Mouse (Mus musculus): ENCODE results near the gene Ddx41.

Gene Ddx41

DNA sequence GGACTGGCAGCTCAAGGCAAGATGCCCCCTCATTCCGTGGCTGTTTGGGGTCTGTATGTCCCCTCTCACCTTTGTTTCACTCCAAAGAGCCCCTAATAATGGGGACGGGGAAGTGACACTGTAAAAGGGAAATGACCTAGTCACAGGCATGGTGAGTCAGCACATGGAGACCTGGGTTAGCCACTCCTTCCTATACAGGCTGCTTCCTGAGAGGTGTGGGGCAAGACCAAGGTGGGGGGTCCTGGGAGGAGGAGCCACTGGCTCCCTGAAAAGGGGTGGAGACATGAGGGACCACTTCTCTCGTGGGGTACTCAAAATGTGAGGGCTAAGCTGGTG lies 26.2 kb downstream of the Ddx41 start:
- intact Hi-C loops (cut with DNase I): no loop called here

DNA sequence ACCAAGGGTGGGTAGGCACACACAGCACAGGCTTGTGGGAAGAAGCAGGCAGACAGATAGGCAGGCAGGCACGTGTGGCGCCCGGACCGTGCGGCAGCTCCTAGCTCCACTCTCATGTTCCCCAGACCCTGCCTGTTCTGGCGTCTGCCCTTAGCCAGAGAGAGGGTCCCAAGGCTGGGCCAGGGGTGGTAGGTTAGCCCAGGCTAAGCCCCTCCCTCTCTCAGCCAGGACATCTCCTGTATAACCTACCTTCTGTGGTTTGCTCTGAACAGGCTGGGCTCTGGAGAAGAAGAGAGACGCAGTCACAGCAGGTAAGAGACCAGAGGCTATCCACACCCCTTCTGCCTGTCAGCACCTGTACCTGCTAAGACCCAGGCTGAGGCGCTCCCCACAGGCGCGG lies 27.9 kb downstream of the Ddx41 start:
- intact Hi-C loops (cut with DNase I): no loop called here

DNA sequence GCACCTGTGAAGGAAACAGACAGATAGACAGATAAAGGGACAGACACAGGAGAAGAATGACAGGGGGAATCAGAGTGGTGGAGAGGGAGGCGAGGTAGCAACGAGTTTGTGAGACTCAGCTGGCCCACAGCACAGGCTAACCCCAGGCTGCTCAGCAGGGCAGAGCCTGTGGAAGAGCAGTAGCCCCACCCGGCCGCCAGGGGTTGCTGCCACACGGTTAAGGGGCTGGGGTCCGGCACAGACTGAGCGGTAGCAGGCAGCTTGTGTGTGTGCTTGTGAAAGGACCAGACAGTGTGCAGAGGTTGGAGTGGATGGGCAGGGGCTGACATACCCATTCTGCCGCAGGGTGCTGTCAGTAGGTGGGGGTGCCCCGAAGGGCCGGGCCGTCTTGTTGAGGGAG lies 28.6 kb downstream of the Ddx41 start:
- intact Hi-C loops (cut with DNase I): no loop called here

DNA sequence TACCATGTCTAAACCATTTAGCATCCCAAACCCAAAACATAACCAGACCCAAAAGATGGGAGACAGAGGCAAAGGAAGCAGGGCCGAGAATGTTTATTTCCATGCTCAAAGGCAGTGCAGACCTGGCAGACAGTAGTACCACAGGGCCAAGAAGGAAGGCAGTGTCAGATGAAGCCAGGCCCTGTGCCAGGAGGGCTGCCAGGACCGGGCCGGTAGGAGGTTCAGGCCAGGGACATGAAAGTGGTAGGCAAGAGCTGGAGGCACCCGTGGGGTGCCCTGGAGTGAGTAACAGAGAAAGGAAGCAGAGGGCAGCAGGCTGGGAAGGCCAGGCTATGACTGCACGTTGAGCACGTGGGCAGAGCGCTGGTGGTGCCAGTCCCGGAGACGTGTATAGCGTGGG lies 29.8 kb downstream of the Ddx41 start:
- intact Hi-C loops (cut with DNase I): no loop called here

DNA sequence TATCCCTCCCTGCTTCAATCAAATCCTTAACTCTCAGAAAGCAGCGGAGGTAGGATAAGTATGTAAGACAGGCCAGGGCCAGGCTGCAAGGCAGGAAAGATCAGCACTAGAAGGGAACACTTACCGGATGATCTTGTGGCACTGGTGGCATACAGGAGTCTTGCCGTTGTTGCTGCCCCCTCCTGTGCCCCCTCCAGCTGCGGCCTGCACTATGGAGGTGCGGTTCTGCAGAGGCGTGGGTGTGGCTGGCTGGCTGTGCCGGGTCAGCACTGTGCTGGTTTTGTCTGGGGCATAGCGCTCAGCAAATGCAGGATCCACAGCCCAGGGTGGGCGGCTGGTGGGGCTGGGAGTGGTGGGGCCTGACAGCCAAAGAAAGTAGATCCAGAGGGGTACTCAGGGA lies 30.6 kb downstream of the Ddx41 start:
- intact Hi-C loops (cut with DNase I): no loop called here

DNA sequence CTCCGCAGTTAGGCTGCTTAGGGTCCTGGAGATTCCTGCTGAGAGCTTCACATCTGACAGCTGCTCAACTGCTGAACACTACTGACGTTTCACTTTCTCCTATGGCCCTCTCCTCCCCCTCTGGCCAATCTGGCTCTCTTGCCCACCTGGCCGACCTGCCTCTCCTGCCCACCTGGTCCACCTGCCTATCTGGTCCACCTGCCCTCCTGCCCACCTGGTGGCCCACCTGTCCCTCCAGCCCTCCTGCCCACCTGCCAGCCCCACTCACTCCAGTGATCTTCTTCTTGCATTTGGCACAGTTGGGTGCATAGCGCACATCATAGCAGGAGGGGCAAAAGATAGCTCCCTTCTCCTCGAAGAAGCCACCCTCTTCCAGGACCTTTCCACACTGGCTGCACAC lies 32.1 kb downstream of the Ddx41 start:
- intact Hi-C loops (cut with DNase I): no loop called here

DNA sequence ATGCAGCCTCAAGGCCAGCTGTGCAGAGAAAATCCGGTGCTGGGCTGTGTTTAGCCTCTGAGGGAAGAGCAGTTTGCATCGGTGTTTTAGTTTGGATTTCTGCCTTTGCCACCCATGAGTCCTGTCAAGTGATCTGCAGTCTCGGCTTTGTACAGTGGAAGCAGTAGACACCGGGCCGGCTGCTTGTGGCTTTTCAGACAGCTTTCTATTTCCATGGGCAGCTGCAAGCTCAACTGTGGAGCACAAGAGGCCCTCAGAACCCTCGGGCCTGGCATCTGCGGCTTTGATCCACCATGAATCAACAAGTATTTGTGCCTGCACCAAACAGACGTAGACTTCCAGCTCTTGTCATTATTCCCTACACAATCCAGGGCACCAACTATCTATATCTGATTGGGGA lies 34.1 kb downstream of the Ddx41 start:
- intact Hi-C loops (cut with DNase I): no loop called here

DNA sequence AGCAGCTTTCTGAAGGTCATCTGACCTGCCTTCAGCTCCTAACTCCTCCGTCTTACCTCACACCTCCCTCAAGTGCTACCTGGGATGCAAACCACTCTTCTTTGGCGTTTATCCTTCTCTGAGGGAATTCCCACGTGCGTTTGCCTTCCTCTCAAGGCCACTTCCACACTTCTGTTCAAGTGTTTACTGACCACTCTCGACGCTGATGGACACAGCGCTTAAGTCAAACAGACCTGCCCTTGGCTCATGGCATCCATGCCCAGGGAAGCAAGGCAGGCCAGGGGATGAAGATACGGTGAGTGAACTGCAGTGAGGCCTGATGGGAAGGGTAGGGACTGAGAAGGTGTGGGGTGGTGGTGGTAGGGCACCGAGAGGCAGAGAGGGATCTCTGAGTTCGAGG lies 35.9 kb downstream of the Ddx41 start:
- intact Hi-C loops (cut with DNase I): no loop called here

DNA sequence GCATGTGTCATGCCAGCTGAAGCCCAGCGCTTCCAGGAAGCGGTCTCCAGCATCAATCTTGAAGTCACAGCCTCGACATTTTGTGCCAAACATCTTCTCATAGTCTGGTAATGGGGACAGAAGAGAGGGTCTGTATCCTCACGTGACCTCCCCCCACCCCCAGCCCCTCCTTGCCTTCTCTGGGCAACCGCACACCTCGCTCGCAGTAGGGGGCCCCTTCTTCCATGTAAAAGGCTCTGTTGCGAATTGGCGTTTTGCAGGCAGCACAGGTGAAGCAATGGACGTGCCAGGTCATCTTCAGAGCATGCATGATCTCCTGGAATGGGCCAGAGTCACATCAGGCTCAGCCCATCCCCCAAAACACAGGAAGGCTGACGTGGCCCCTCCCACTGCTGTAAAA lies 37.6 kb downstream of the Ddx41 start:
- intact Hi-C loops (cut with DNase I): no loop called here

DNA sequence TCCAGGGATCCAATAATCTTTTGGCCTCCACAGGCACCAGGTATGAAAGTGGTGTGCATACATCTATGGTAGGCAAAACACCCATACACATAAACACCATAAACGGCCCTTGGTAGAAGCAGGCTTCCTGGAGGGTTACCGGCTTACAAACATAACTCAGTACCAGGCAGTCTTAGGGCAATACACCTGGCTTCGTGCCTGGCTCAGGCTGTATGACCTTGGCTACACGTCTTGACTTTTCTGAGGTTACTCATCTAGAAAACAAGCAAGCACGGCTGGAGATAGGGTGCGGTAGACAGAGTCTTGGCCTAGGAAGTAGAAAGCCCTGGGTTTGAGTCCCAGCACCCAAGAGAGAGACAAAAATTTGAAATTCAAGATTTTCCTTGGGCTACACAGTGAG lies 39.8 kb downstream of the Ddx41 start:
- intact Hi-C loops (cut with DNase I): no loop called here

DNA sequence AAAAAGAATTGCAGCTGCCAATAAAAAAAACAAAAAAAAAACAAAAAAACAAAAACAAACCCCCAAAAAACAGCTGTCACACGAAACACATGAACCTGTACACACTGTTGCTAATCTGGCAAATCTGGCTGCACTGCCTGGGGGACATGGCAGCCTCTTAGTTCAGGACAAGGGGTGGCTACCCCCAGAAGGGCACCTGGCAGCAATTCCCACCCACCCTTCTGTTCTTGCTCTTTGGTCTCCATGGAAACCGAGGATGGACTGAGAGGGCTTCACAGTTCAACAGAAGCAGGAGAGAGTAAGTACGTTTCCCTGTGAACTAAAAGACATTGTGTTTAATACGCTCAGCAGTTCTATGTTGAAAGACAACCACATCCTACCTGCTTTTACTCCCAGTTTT lies 40.8 kb downstream of the Ddx41 start:
- intact Hi-C loops (cut with DNase I): no loop called here

DNA sequence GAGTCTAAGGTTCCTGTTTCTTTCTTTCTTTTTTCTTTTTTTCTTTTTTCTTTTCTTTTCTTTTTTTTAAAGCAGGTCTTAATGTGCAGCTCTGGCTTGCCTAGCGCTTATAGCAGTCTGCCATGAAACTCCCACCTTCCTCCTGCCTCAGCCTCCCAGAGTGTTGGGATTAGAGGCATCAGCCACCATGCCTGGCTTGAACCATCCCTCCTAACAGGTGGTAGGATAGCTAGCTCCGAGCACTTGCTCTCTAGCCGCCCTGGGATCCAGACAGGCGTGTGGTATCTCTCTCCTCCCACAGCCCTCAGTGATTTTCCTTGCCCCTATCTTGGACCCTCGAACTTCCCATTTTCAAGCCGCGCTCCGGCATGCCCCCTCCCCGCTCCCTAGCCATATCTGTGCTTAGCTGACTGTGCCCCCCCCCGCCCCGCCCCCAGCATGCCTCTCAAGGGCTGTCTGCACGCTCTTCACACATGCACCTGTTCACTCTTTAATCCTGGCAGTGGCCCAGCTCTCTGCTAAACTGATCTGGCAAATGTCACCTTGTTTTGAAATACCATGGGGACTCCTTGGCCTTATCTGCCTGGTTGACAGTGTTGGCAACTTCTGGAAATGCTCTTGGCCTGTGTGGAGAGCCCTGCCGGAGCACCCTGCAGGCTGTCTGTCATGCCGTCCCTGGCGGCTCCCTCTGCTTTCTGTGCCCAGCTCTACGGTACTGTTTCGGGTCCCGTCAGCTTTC lies 41.4 kb downstream of the Ddx41 start:
- intact Hi-C loops (cut with DNase I): no loop called here

DNA sequence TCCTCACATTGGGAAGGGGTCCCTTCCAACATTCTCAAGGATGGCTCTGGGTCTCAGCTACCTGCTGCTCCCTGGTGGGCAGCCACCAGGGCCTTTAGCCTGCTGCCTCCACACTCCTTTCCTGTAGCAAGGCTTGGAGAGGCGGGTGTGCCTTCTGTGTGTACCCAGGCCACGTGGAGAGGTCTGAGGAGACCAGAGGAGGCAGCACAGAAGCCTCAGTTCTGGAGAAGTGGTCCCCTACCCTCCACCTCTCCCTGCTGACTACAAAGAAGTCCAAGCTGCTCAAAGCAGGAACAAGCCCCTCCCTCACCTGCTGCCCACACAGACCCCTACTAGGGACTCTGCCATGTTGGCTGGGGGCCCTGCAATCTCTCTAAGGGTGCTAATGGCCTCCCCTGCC lies 42.2 kb downstream of the Ddx41 start:
- intact Hi-C loops (cut with DNase I): no loop called here

DNA sequence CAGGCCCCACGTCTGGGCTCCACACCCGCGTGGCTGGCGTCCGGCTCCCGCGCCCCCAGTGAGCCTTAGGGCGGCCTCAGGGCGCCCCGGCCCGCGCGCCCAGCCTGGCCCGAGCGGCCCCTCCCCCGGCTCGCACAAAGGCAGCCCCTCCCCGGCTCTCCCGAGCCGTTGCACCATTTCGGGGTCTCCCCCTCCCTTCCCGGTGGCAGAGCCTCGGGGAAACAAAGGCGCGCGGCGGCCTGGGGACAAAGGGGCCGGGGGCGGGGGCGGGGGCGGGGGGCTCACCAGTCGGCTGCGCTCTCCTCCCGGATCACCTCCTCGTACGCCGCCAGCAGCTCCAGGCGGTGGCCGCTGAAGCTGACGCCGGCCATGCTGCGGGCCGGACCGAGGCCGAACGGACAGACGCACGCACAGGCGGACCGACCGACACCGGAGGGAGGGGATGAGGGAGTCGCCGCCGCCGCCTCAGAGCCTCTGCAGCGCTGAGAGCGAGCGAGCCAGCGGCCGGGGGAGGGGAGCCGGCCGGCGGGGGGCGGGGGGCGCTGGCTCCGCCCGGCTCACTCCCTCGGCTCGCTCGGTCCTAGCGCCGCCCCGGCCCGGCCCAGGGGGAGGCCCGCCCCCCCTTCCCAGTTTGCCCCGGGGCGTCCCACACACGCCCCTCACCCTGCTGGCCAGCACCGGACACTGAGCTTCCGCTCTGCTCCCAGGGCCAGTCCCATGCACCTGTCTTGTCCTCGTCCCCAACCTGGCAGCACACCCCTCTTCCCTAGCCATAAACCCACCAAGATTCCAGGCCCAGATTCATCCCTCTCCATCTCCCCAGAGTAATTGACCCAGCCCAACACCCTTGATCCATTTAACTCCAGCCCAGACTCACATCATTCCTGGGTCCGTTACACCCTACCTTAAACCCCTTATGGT lies 48.6 kb downstream of the Ddx41 start, which contains the start of gene Dbn1:
Gene Dbn1, minus strand, starts transcription at position 534 of the 921 bp plus-strand sequence.
- intact Hi-C loops (cut with DNase I): no loop called here

DNA sequence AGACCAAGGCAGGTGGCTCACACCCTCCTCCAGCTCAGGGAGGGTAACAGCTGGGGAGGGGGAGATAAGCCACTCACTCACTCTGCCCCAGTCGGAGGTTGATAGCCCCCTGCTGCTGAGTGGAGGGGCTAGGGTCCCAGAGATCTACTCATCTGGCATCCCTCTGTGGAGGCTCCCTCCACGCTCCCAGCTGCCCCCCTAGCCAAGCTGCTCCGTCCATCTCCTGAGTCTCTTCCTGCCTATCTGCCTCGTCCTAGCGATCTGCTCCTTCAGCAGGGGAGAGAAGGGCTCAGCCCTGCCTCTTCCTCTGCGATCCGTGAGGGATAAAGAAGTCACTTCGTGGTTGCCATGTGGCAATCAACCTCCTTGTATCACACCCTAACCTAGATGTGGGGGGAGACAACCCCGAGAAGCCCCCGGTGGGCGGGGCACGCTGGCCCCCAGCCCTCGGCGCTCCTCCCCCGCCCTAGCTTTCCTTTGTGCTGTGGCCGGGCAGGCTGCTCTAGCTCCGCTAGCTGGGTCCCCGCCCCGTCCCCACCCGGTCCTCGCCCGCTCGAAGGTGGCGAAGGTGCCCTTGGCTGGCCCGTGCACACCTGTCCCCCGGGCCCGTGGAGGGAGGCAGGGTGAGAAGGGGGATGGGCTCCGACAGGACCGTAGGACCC lies 49.4 kb downstream of the Ddx41 start:
- intact Hi-C loops (cut with DNase I): no loop called here

DNA sequence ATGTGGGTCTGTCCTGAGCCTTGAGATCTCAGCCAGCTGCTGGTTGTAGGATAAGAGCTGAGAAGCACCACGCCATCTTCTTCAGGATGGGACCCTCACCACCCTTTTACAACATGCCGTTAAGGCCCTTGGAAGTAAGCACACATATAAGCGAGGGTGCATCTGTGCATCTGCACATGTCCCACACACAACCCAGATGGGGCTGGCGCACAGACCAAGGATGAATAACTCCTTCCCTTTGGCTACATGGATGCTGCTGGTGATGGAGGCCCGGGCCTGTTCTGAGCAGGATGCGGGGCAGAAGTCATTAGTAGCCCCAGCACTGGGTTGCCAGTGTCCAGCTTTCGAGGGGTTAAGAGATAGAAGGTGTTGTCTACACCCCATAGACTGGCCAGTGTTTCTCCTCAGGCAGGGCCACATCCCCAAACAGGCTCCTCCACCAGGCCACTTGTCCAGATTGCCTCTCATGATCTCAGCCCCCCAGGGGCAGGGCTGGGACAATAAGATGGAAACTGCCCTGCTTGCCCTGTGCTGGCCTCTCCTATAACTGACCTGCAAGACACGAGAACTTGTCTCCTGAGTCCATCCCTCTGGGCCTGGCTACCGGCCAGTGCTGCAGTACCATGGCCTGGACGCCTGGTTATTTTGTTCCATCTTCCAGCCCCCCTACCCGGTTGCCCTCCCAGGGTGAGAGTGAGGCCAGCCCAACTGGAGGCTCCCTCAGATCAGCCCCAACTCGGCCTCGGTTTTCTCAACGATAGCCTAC lies 50.2 kb downstream of the Ddx41 start:
- intact Hi-C loops (cut with DNase I): no loop called here

DNA sequence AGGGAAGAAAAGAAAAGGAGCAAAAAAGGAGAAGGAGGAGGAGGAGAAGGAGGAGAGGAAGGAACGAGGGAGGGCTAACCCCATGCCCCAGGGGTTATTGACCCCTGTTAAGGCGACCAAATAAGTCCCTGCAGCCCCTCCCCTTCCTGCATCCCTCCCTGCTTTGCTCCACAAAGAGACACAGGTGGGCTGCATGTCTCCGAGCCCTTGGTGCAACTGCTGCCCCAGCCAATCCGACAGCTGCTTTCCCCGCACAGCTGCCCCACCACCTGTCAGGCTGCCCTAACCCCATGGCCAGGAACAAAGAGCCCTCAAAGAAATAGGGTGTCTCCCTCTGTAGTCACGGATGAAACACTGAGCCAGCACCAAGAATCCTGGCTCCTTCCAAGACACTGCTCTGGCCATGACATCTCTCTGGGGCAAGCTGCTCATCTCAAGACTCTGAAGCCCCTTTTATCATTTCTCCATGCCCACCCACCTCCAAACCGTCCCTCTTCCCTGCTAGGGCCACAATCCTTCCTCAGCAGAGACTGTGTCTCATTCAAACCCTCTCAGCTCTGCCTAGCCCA lies 51.9 kb downstream of the Ddx41 start:
- intact Hi-C loops (cut with DNase I): no loop called here

DNA sequence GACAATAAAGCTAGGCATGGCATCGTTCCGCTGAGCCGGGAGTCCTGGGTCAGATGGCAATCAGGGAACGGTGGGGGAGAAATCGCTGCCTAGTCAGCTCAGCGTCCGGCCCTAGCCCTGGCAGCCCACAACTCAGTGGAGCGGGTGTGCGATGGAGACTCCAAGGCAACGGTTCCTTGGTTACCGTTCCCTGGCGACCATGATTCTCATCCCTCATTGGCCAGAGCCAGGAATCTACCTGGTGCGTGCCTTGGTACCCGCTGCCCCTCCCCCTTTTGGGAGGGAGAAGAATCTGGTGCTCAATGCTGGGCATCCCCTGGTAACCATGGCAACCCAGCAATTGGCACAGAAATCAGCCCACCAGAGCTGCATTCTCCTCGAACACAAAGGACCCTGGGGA lies 52.9 kb downstream of the Ddx41 start:
- intact Hi-C loops (cut with DNase I): no loop called here

DNA sequence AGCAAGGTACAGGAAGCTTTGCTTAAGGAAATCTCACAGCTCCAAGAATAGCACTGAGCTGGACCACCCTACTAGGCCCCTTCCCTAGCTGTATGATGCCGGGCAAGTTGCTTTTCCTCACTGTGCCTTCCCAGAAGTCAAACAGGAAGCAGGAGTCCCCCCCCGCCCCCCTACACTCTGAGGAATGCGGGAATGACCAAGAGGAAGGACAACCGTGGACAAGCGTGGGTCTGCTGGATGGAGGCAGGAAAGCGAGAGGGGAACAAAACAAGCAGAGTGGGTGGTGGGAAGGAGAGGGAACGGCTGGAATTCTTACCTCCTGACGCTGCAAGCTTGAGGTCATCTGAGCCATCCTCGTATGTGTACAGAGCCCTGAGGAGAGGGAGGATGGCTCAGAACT lies 53.4 kb downstream of the Ddx41 start:
- intact Hi-C loops (cut with DNase I): no loop called here

DNA sequence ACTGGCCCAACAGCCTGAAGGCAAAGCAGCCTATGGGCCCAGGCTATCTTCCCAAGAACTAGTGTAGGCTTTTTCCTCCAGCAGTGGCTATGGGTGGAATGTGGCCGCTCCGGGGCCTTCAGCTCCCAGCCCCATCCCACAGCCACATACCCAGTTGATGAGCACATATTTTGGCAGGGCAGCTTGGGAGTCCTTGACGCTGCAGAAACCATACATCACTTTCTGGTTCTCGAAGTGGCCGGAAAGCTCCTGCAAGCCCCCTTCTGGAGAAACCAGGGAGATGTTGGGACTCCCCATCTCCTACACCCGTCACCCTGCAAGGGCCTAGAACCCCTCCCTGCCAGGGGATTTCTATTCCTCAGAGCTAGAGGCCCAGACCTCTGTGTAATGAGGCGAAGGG lies 53.9 kb downstream of the Ddx41 start:
- intact Hi-C loops (cut with DNase I): no loop called here

Measured in adrenal gland (tissue).